Mouse (Mus musculus) lung, postnatal 10 days (tissue): ENCODE measurements around the gene Brsk2.
"Not testable (repeated sequence)": the region's sequence is repeated elsewhere in the genome, so short reads cannot be mapped to it uniquely, and the experiment has no call there.

Experiments used
- DNase-seq: peaks from one replicate; pipeline ENCODE4 v3.0.0; 2021

Gene Brsk2

GRCm38 (mm10) chr7:141948906-141949798 lies at the start of gene Brsk2:
Gene Brsk2 (plus strand): TSS chr7:141949751.
- DNase-seq: peak; percentile 97

GRCm38 (mm10) chr7:141901825-141902224 lies 47.7 kb upstream of the Brsk2 start:
- DNase-seq: no peak

GRCm38 (mm10) chr7:141902269-141902729 lies 47.3 kb upstream of the Brsk2 start:
- peak; percentile 100 for DNase-seq

GRCm38 (mm10) chr7:141902791-141903190 lies 46.8 kb upstream of the Brsk2 start:
- peak; percentile 6 for DNase-seq

GRCm38 (mm10) chr7:141908591-141908990 lies 41.0 kb upstream of the Brsk2 start:
- no peak for DNase-seq

GRCm38 (mm10) chr7:141911305-141911704 lies 38.2 kb upstream of the Brsk2 start:
- no peak for DNase-seq

GRCm38 (mm10) chr7:141918407-141918806 lies 31.1 kb upstream of the Brsk2 start, which contains the start of gene Tollip:
Gene Tollip (minus strand): TSS chr7:141918507.
- no peak for DNase-seq

- not testable (repeated sequence) for DNase-seq
Observed at GRCm38 (mm10) chr7:141924121-141924520, 25.4 kb upstream of the Brsk2 start.

GRCm38 (mm10) chr7:141924917-141925316 lies 24.6 kb upstream of the Brsk2 start:
- peak; percentile 78 for DNase-seq

GRCm38 (mm10) chr7:141928642-141929041 lies 20.9 kb upstream of the Brsk2 start:
- no peak for DNase-seq

- no peak for DNase-seq
Observed at GRCm38 (mm10) chr7:141934128-141934898, 15.2 kb upstream of the Brsk2 start.

GRCm38 (mm10) chr7:141934951-141935350 lies 14.6 kb upstream of the Brsk2 start:
- no peak for DNase-seq

GRCm38 (mm10) chr7:141943444-141943843 lies 6.1 kb upstream of the Brsk2 start:
- DNase-seq: no peak

- DNase-seq: peak; percentile 18
Observed at GRCm38 (mm10) chr7:141945927-141946326, 3.6 kb upstream of the Brsk2 start.

- DNase-seq: no peak
Observed at GRCm38 (mm10) chr7:141947512-141947911, 2.0 kb upstream of the Brsk2 start.

- no peak for DNase-seq
Observed at GRCm38 (mm10) chr7:141948045-141948444, 1.5 kb upstream of the Brsk2 start.

GRCm38 (mm10) chr7:141949799-141950103 lies 200 bp downstream of the Brsk2 start:
- DNase-seq: no peak

GRCm38 (mm10) chr7:141950104-141951013 lies 808 bp downstream of the Brsk2 start:
- peak; percentile 13 for DNase-seq

GRCm38 (mm10) chr7:141951821-141952220 lies 2.3 kb downstream of the Brsk2 start:
- no peak for DNase-seq

GRCm38 (mm10) chr7:141952920-141953319 lies 3.4 kb downstream of the Brsk2 start:
- DNase-seq: no peak

- no peak for DNase-seq
Observed at GRCm38 (mm10) chr7:141953616-141954015, 4.1 kb downstream of the Brsk2 start.

- no peak for DNase-seq
Observed at GRCm38 (mm10) chr7:141955565-141956173, 6.1 kb downstream of the Brsk2 start.
